Mouse (Mus musculus) splenic B cell, adult 2 months (primary cell): ENCODE measurements around the gene Twf1.
A peak's percentile ranks its signal among the peaks of the same experiment; 100 is the strongest.

Source experiments
- DNase-seq: peaks from one replicate; pipeline ENCODE4 v3.0.0-alpha.2; 2011; ENCODE audit warnings: low read depth, low spot score
- H3K27me3 ChIP-seq: 2 replicates; pipeline ENCODE4 v1.6.1; 2012; ENCODE audit warnings: mild to moderate bottlenecking, low read length, moderate library complexity, mixed read lengths; ENCODE audit not compliant: control insufficient read depth, poor library complexity, insufficient read depth, severe bottlenecking
- H3K36me3 ChIP-seq: 2 replicates; pipeline ENCODE4 v1.6.1; 2012; ENCODE audit warnings: mild to moderate bottlenecking, low read length, moderate library complexity, mixed read lengths; ENCODE audit not compliant: control insufficient read depth, poor library complexity, insufficient read depth, severe bottlenecking

The Twf1 gene

GRCm38 (mm10) chr15:94544844-94545243, 44.8 kb downstream of the Twf1 start:
- no peaks in the 10 kb centered on the region; the same call in 1 of the 2 replicates for H3K36me3 ChIP-seq
- no peaks in the 10 kb centered on the region for H3K27me3 ChIP-seq
- DNase-seq = no peak

GRCm38 (mm10) chr15:94544052-94544636, 45.5 kb downstream of the Twf1 start:
- Histone ChIP-seq H3K36me3 (no peaks in the 10 kb centered on the region; the same call in 1 of the 2 replicates), H3K27me3 (no peaks in the 10 kb centered on the region)
- DNase-seq = no peak

GRCm38 (mm10) chr15:94543409-94544051, 46.2 kb downstream of the Twf1 start, which contains the start of the genes Pus7l and Irak4:
Pus7l (minus strand) TSS chr15:94543547.
Irak4 (plus strand) TSS chr15:94543643.
- Histone ChIP-seq H3K36me3 (no peaks in the 10 kb centered on the region; the same call in 1 of the 2 replicates), H3K27me3 (no peaks in the 10 kb centered on the region)
- peak; percentile 97 for DNase-seq

- H3K27me3 ChIP-seq = no peaks in the 10 kb centered on the region
- DNase-seq = no peak
- H3K36me3 ChIP-seq = no peaks in the 10 kb centered on the region
Measured at GRCm38 (mm10) chr15:94542567-94543408, 46.9 kb downstream of the Twf1 start.

GRCm38 (mm10) chr15:94539296-94539695, 50.4 kb downstream of the Twf1 start:
- DNase-seq = no peak
- no peaks in the 10 kb centered on the region for H3K36me3 ChIP-seq
- H3K27me3 ChIP-seq = no peaks in the 10 kb centered on the region

GRCm38 (mm10) chr15:94535521-94535920, 54.2 kb downstream of the Twf1 start:
- Histone ChIP-seq H3K36me3 (peaks cover 1% of the 10 kb centered on the region; the same call in 1 of the 2 replicates), H3K27me3 (no peaks in the 10 kb centered on the region)
- DNase-seq = no peak

- no peaks in the 10 kb centered on the region for H3K27me3 ChIP-seq
- no peak for DNase-seq
- peaks cover 3% of the 10 kb centered on the region; the same call in 1 of the 2 replicates for H3K36me3 ChIP-seq
Measured at GRCm38 (mm10) chr15:94532956-94533355, 56.7 kb downstream of the Twf1 start.

- H3K36me3 ChIP-seq = peaks cover 3% of the 10 kb centered on the region; the same call in 1 of the 2 replicates
- DNase-seq = no peak
- H3K27me3 ChIP-seq = no peaks in the 10 kb centered on the region
Measured at GRCm38 (mm10) chr15:94532306-94532705, 57.4 kb downstream of the Twf1 start.

- Histone ChIP-seq H3K36me3 (peaks cover 3% of the 10 kb centered on the region; the same call in 1 of the 2 replicates), H3K27me3 (no peaks in the 10 kb centered on the region)
- no peak for DNase-seq
Measured at GRCm38 (mm10) chr15:94530519-94530918, 59.2 kb downstream of the Twf1 start.
